Mouse (Mus musculus) stomach, embryonic 16.5 days (tissue): ENCODE results near the gene Gm11084. TPM values are rescaled to one million over a fixed set of nuclear protein-coding genes. Genes with fewer than 3 reads are reported as not detected.

ENCODE experiments used
- ATAC-seq: fragments of 200-750 bp; cut with Nextera tagmentation; 2 replicates; pipeline ENCODE4 v1.8.0; 2017; ENCODE audit warnings: moderate number of reproducible peaks, moderate TSS enrichment; ENCODE audit not compliant: insufficient read depth, low FRiP score
- H3K27ac ChIP-seq: fragments of 300-500 bp; sonication (generic); 2 replicates; pipeline ENCODE4 v1.5.1; 2014; ENCODE audit warnings: low read length
- H3K27me3 ChIP-seq: fragments of 300-500 bp; sonication (generic); 2 replicates; pipeline ENCODE4 v1.6.1; 2014; ENCODE audit warnings: low read length, control low read depth, mixed read lengths; ENCODE audit not compliant: control insufficient read depth, insufficient read depth
- H3K36me3 ChIP-seq: fragments of 300-500 bp; sonication (generic); 2 replicates; pipeline ENCODE4 v1.6.1; 2014; ENCODE audit warnings: low read length; ENCODE audit not compliant: control insufficient read depth, insufficient read depth
- H3K4me1 ChIP-seq: fragments of 300-500 bp; sonication (generic); 2 replicates; pipeline ENCODE4 v1.6.1; 2014; ENCODE audit warnings: low read length, control low read depth, mixed read lengths; ENCODE audit not compliant: control insufficient read depth, insufficient read depth
- H3K4me2 ChIP-seq: fragments of 300-500 bp; sonication (generic); 2 replicates; pipeline ENCODE4 v1.6.1; 2014; ENCODE audit warnings: low read depth, low read length, mixed read lengths
- H3K4me3 ChIP-seq: fragments of 300-500 bp; sonication (generic); replicated peaks from 2 replicates; pipeline ENCODE4 v1.5.1; 2014; ENCODE audit warnings: mild to moderate bottlenecking, low read length
- H3K9ac ChIP-seq: fragments of 300-500 bp; sonication (generic); 2 replicates; pipeline ENCODE4 v1.6.1; 2014; ENCODE audit warnings: low read length
- H3K9me3 ChIP-seq: fragments of 300-500 bp; sonication (generic); replicated peaks from 2 replicates; pipeline ENCODE4 v1.6.1; 2016; ENCODE audit warnings: low read length, control low read depth; ENCODE audit not compliant: control insufficient read depth
- WGBS: fragments of 180-500 bp; shearing (Covaris S2); extraction: QIAGEN DNeasy Blood & Tissue Kit; methylation state at CpG from one replicate; pipeline ENCODE4 v1.1.7; 2014; 5-methylcytosine and 5-hydroxymethylcytosine counted together
- microRNA-seq: library from miRNA; unstranded; fragments of <30 nt; microRNA quantifications from one replicate; pipeline ENCODE4, GENCODE M21; 2016
- polyA plus RNA-seq: library from polyadenylated mRNA; unstranded; fragments of >200 nt; fragmentation: Nextera tagmentation; extraction: Ambion mirVana; gene quantifications from 2 replicates; pipeline ENCODE4 v1.2.1, GENCODE M21; 2015

The Gm11084 gene
- polyA plus RNA-seq, 1 experiment from 2014 or later = not detected

DNA sequence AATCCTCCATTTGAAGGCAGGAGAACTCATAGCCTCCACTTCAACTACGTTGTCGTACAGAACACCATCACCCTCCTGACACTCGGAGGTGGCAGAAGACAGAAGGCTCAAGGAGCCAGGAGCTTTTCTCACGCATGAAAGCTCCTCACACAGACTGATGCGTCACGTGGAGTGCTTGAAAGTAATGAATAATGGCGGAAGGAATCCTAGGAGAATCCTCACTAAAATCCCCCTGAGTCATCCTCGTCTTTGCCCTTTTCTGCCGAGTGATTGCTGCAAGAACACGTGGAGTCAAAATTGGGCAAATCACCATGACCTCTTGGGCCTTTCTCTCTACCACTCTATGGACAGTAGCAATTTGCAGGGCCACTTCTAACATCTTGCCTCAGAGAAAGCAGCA, 61.5 kb downstream of the Gm11084 start:
- H3K4me2 ChIP-seq = no peak overlapping the region
- no peaks in the 10 kb centered on the region for H3K9me3 ChIP-seq
- 82% methylated on average over 10 of the region's 10 CpGs for WGBS
- H3K36me3 ChIP-seq = no peaks in the 10 kb centered on the region
- no peak overlapping the region for H3K9ac ChIP-seq
- no peak overlapping the region for H3K4me3 ChIP-seq
- no peaks in the 10 kb centered on the region for H3K27me3 ChIP-seq
- no peak overlapping the region for H3K27ac ChIP-seq
- ATAC-seq = no peak
- no peaks in the 10 kb centered on the region for H3K4me1 ChIP-seq

Small RNAs within 50 kb of the gene (microRNA-seq; reads per million reads assigned to microRNA genes)
- not detected for gene Gm25960

Other genes with a start within 250 kb of the Gm11084 start
- 48.6 and 50.8 TPM in 2 replicates for gene Sp3, start 6.3 kb downstream of the Gm11084 start, polyA plus RNA-seq
- gene Ola1, start 232.2 kb upstream of the Gm11084 start, polyA plus RNA-seq = 77.9 and 80.8 TPM in 2 replicates